Mouse (Mus musculus) cerebellum, adult 9-10 months (tissue): ENCODE results near the gene Tex37.

Experiments used
- DNase-seq: peaks from one replicate; pipeline ENCODE4 v3.0.0; 2022

The Tex37 gene

GRCm38 (mm10) chr6:70880714-70881304 is 37.9 kb downstream of the Tex37 start:
- peak; percentile 90 for DNase-seq

- DNase-seq = no peak
These were observed 43.7 kb downstream of the Tex37 start for GRCm38 (mm10) chr6:70875017-70875416.

GRCm38 (mm10) chr6:70874035-70874775 is 44.5 kb downstream of the Tex37 start:
- DNase-seq = peak; percentile 54

- DNase-seq = no peak
These were observed 46.2 kb downstream of the Tex37 start for GRCm38 (mm10) chr6:70872570-70872969.

- peak; percentile 90 for DNase-seq
These were observed 46.6 kb downstream of the Tex37 start for GRCm38 (mm10) chr6:70872128-70872527.

- no peak for DNase-seq
These were observed 47.2 kb downstream of the Tex37 start for GRCm38 (mm10) chr6:70871511-70871980.

GRCm38 (mm10) chr6:70867297-70867696 is 51.4 kb downstream of the Tex37 start:
- no peak for DNase-seq

- no peak for DNase-seq
These were observed 52.0 kb downstream of the Tex37 start for GRCm38 (mm10) chr6:70866761-70867160.

GRCm38 (mm10) chr6:70864285-70864684 is 54.4 kb downstream of the Tex37 start:
- DNase-seq = no peak
